Mouse (Mus musculus): ENCODE data around the gene Nova2.

- TF ChIP-seq CTCF (IDR thresholded peaks at IDR 0.05) (no peak), POLR2A (IDR thresholded peaks at IDR 0.05; ENCODE audit: insufficient read depth, low read depth, low read length) (no peak)
Observed at GRCm38 (mm10) chr7:18900513-18900912, 25.2 kb upstream of the Nova2 start.

Measured in heart, adult 2 months (tissue).